Mouse (Mus musculus) heart, adult 2 months (tissue): ENCODE data around the gene Nr1h3.

ENCODE experiments used
- CTCF ChIP-seq: fragments of 200-600 bp; IDR thresholded peaks from 2 replicates; pipeline ENCODE4 v1.8.1; 2022; ENCODE audit warnings: antibody characterized with exemption, mild to moderate bottlenecking, moderate library complexity
- EP300 ChIP-seq: fragments of 200-500 bp; IDR thresholded peaks from 2 replicates; pipeline ENCODE4 v1.6.1; 2011; ENCODE audit warnings: low read depth, low read length, control low read depth; ENCODE audit not compliant: insufficient read depth
- POLR2A ChIP-seq: fragments of 200-500 bp; IDR thresholded peaks from 2 replicates; pipeline ENCODE4 v1.6.1; 2011; ENCODE audit warnings: mild to moderate bottlenecking, low read depth, low read length, control low read depth; ENCODE audit not compliant: insufficient read depth

GRCm38 (mm10) chr2:91139311-91139710, 63.3 kb downstream of the Nr1h3 start:
- no peak for TF ChIP-seq POLR2A
- no peak for TF ChIP-seq CTCF
- no peak for TF ChIP-seq EP300
